Mouse (Mus musculus) 3134 (cell line): ENCODE results near the gene Gm26602.

Experiments used
- DNase-seq: peaks from one replicate; pipeline ENCODE4 v3.0.0-alpha.2; 2011; ENCODE audit warnings: low spot score; ENCODE audit not compliant: insufficient read length; ENCODE audit errors: extremely low read depth

Gm26602 gene

DNA sequence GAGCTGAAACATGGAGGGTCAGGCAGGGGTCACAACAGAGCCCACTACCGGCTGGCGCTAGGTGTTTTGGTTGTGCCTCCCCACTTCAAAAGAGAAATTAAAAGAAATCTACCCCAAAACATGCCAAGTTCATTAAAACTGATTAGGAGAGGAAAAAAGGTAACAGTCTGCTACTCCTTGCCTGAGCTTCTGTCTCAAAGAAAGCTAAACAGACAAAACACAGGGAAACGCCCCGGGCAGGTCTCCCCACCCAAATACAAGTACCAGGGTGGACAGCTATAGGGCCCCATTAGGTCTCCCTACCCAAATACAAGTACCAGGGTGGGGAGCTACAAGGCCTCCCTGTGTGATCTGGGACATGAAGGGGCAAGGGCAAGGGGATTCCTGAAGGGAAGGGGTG lies at the start of gene Gm26602:
Gm26602 (plus strand) TSS at position 301 of the 400 bp plus-strand sequence.
- DNase-seq: no peak

DNA sequence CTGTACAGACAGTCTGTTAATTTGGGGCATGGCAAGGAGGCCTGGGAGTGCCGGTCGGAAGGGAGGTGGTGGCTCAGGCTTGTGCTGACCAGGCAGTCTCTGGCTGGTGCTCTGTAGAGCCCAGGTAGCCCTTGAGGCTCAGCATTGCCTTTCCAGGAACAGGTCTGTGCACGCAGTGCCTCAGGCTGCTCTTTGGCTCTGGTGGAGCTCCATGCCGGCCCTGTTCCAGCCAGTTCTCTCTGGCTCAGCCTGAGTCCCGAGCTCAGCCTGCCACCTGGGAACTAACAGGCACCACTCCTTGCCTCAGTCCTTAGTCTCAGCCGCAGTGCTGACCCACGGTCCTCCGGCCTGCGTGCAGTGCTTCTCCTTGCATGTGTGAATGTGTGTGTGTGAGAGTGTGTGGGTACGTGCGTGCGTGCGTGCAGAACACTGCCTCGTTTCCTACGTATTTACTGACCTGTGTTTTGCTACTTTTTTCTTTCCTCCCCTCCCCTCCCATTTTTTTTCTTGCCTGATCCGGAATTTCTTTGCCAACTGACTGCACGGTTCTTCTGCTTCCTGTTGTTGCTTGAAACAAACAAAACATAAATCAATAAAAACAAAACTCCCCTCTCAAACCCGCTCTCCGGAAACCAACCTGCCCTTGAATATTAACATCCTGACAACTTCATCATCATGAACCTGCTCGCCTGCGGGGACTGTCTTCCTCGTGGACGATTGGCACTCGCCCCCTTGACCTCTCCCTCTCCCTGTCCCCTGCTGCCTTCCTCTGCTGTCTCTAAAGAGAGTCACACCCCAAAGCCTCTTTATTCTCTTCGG lies 49.2 kb upstream of the Gm26602 start:
- no peak for DNase-seq

GRCm38 (mm10) chr10:79862049-79862788 lies 48.4 kb upstream of the Gm26602 start:
- peak; percentile 37 for DNase-seq

DNA sequence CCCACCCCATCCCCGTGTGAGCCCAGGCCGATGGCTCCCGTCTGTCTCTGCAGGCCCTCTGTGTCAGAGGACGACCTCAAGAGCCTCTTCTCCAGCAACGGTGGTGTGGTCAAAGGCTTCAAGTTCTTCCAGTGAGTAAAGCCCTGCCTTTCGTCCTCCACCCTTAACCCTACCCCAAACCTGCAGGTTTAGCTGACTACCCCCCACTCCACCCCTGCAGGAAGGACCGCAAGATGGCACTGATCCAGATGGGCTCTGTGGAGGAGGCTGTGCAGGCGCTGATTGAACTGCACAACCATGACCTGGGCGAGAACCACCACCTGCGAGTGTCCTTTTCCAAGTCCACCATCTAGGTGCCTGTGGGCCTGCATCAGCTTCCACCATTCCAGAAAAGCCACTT lies 47.7 kb upstream of the Gm26602 start:
- peak; percentile 41 for DNase-seq

GRCm38 (mm10) chr10:79864351-79865188 lies 46.1 kb upstream of the Gm26602 start:
- peak; percentile 49 for DNase-seq

GRCm38 (mm10) chr10:79865189-79865601 lies 45.5 kb upstream of the Gm26602 start:
- DNase-seq: peak; percentile 52

- peak; percentile 59 for DNase-seq
These were observed 44.8 kb upstream of the Gm26602 start for GRCm38 (mm10) chr10:79865801-79866295.

DNA sequence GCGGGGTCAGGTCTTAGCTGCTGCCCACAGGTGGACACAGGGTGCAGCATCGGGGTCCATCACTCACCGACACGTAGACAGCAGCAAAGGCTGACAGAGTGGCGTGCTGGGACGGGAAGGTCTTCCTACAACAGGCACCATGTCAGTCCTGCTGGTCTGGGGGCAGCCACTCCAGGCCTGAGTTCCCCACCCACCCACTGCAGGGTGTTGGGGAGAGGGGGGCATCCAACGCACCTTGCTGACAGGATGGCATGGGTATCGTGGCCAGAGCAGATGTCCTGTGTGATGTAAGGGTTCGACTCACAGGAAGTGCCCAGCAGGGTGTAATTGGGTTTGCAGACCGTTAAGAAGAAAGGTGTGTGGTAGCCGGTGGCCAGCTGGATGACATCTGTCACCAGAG lies 44.1 kb upstream of the Gm26602 start:
- DNase-seq: peak; percentile 44

DNA sequence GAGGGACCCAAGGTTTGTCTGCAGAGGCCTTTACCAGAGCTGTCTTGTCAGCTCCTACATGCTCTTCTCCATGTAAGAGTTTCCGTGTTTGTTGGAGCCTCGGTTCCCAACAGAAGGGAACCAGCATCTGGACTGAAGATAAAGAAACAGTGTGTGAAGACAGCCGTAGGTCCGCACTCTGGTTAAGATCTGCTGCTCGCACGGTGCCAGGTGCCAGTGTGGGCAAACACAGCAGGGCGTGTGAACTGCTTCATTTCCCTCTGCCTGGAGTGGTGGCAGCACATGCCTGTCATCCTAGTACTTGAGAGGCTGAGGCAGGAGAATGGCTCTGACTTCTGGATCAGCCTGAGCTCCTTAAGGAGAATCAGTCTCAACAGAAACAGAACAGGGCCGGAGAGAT lies 38.8 kb upstream of the Gm26602 start:
- DNase-seq: no peak

DNA sequence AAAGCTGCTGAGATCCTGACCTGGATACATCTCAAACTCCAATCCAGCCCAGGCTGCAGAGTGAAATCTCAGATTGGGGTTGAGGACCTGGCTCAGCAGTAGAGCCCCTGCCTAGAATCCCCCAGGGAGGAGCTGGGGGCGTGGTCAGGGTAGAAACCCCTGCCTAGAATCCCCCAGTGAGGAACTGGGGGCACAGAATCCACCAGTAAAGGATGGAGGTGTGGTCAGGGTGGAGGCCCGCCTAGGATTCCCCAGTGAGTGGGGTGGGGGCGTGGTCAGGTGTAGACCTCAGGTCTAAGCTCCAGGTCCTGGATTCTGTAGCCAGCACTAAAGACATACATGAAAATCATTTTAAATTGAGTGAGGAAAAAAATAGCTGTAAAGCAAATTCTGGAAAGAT lies 37.8 kb upstream of the Gm26602 start:
- no peak for DNase-seq

DNA sequence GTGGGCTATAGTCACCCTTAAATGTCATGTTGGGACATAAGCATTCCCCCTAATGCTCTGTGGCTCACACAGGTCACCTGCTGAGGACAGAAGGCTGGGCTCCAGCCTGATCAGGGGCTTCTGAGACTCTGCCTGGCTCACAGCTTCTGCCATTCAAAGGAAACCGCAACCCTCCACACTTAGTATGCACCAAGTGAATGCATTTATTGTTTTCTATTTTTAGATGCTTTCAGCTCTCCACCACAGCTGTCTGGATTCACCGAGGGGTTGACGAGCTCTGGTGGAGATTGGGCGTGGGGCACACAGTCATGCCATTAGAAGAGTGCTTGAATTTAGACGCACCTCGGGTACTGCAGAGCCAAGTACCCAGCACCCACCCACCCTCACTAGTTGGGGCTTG lies 37.3 kb upstream of the Gm26602 start:
- DNase-seq: no peak

DNA sequence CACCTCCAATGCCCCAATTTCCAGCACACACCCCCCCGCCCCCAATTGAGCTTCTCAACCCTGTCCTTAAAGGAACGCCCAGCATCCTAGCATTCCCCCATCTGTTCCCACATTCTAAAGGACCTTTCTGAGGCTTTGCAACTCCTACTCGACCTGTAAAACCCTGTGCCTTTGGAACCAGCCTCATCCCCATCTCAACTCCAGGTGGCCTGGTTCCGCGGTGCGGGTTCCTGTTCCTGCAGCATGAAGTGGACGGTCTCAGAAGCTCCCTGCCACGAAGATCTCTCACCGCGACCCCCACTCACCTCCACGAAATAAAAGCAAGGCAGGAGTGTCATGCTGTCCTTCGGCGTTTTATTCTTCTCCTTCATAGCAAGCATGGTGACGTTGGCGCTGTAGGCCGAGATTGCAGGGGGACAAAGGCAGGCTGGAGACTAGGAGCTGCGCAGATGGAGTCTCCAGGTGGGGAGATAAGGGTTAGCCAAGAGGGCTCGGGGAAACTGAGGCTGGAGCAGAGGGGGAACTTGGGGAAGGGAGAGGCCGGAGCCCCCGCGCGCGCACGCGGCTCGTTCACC lies 36.9 kb upstream of the Gm26602 start:
- no peak for DNase-seq

- DNase-seq: no peak
These were observed 36.3 kb upstream of the Gm26602 start, which contains the start of the genes Prtn3 and Plppr3 for GRCm38 (mm10) chr10:79874290-79874862. Gene Prtn3 (plus strand): TSS chr10:79874476. Gene Plppr3 (minus strand): TSS chr10:79874634.

GRCm38 (mm10) chr10:79877174-79877573 lies 33.5 kb upstream of the Gm26602 start:
- DNase-seq: no peak

DNA sequence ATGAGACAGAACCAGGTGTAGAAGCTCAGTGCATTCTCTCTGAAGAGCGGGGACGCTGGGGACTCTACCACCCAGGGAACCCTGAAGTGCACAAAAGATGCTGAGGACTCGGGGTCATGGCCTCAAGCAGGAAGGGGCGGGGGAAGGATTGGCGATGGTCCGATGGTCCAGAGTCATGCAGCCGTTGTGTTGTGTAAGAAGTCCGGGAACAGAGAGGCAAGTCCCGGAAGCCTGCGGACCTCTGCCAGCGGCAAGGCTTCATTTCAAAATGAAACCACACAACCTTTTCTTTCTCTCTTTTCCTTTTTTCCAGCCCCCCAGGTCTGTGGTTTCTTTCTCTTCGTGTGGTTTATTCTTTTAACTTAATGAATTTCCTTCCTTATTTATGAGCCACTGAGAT lies 32.9 kb upstream of the Gm26602 start:
- no peak for DNase-seq

DNA sequence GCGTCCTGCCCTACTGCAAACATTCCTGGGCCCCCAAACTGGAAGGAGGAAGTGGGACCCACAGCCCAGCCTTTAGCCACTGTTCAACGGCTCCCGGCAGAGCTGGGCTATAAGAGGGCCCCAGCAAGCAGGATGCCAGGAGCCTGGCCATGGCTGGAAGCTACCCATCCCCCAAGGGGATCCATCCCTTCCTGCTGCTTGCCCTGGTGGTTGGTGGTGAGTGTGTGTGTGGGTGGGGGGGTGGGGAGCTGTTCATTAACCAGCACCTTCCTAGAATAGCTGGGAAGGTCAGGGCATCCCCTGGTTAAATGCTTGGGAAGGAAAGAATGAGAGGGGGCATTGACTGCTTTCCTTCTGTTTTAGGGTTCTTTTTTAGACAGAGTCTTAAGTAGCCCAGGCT lies 31.1 kb upstream of the Gm26602 start:
- no peak for DNase-seq

DNA sequence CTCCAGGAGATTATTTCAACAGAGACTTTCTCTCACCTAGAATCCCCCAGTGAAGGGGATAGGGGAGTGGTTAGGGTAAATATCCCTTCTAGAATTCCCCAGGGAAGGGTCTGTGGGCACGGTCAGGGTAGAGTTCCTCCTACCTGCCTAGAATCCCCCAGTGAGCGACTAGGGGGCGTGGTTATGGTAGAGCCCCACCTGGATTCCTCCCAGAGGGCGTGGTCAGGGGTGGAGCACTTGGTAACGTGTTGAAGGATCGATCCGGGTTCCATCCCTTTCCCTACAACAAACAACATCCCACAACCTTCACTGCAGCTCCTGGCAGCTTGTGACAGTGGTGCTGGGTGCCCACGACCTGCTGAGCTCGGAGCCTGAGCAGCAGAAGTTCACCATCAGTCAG lies 29.9 kb upstream of the Gm26602 start:
- no peak for DNase-seq

- no peak for DNase-seq
These were observed 28.7 kb upstream of the Gm26602 start for GRCm38 (mm10) chr10:79881981-79882380.

DNA sequence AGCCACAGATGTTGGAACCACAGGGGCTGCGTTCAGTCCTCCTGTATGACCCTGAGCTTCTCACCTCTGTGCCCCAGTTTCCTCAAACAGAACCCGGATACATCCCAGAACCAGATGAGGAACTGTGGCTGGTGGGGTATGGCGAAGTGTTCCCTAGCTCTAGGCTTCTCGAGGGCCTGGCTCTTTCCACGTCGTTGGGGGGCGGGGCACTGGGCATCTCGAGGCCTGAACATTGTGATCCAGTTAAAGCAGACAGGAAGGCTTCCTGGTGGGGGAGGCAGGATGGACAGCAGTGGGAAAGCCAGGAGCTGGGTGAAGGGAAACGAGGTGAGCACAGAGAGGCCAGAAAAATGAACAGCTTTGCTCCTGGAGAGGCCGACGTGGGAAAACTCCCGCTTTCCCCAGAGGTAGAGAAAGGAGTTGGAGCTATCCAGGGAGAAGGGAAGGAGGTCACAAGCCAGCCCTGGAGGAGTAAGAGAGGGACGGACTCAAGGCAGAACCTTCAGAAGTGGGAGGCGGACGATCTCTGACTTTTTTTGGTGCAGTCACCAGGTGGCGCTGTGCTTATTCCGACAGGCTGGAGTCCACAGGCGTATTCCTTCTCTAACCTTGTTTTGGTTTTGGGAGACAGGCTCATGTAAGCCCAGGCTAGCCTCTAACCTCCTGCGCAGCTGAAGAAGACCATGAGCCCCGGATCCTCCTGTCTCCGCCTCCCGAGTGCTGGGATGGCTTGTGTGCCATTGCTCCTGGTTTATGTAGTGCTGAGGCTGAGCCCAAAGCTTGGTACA lies 27.2 kb upstream of the Gm26602 start:
- peak; percentile 67 for DNase-seq
